Mouse (Mus musculus): ENCODE measurements around the gene Ptgs1. TPM values are rescaled to one million over a fixed set of nuclear protein-coding genes. Genes with fewer than 3 reads are reported as not detected.

Gene Ptgs1
- total RNA-seq, 2 experiments from 2014 or later: 0.47 to 1.2 TPM

Other genes starting within 250 kb of the Ptgs1 start
- 121 and 160 TPM in 2 replicates for gene Ndufa8, start 181.0 kb upstream of the Ptgs1 start, total RNA-seq (2014; fragmentation: Nextera tagmentation)
- gene Ndufa8, start 181.0 kb upstream of the Ptgs1 start, total RNA-seq (2017): 52.5 and 58.2 TPM in 2 replicates
- not detected in 2 replicates for gene Morn5, start 181.0 kb upstream of the Ptgs1 start, total RNA-seq (2014; fragmentation: Nextera tagmentation)
- not detected in 2 replicates for gene Morn5, start 181.0 kb upstream of the Ptgs1 start, total RNA-seq (2017)
- not detected in 2 replicates for gene Lhx6, start 125.0 kb upstream of the Ptgs1 start, total RNA-seq (2014; fragmentation: Nextera tagmentation)
- not detected in 2 replicates for gene Lhx6, start 125.0 kb upstream of the Ptgs1 start, total RNA-seq (2017)
- gene Mrrf, start 94.0 kb upstream of the Ptgs1 start, total RNA-seq (2014; fragmentation: Nextera tagmentation): 22.5 and 23.4 TPM in 2 replicates
- 31.1 and 85.3 TPM in 2 replicates for gene Mrrf, start 94.0 kb upstream of the Ptgs1 start, total RNA-seq (2017)
- 16.6 and 17.7 TPM in 2 replicates for gene Rbm18, start 93.7 kb upstream of the Ptgs1 start, total RNA-seq (2014; fragmentation: Nextera tagmentation)
- gene Rbm18, start 93.7 kb upstream of the Ptgs1 start, total RNA-seq (2017): 19.1 and 25.0 TPM in 2 replicates
- gene Olfr338, start 143.1 kb downstream of the Ptgs1 start, total RNA-seq (2014; fragmentation: Nextera tagmentation): not detected in 2 replicates
- gene Olfr338, start 143.1 kb downstream of the Ptgs1 start, total RNA-seq (2017): not detected in 2 replicates
- gene Olfr339, start 188.5 kb downstream of the Ptgs1 start, total RNA-seq (2014; fragmentation: Nextera tagmentation): not detected in 2 replicates
- gene Olfr339, start 188.5 kb downstream of the Ptgs1 start, total RNA-seq (2017): not detected in 2 replicates
- gene Olfr340, start 222.2 kb downstream of the Ptgs1 start, total RNA-seq (2014; fragmentation: Nextera tagmentation): not detected in 2 replicates
- not detected in 2 replicates for gene Olfr340, start 222.2 kb downstream of the Ptgs1 start, total RNA-seq (2017)

Measured in megakaryocyte-erythroid progenitor cell, adult 5-6 weeks (primary cell).